Mouse (Mus musculus): ENCODE results near the gene Slc22a5. TPM values are rescaled to one million over a fixed set of nuclear protein-coding genes. Genes with fewer than 3 reads are reported as not detected.

Gene Slc22a5
- 168 TPM for polyA plus RNA-seq (2014; fragmentation: Illumina TruSeq; extraction: RNeasy Lipid Tissue Mini Kit (QIAGEN cat#74804); ENCODE audit: low read depth, low replicate concordance)

DNA sequence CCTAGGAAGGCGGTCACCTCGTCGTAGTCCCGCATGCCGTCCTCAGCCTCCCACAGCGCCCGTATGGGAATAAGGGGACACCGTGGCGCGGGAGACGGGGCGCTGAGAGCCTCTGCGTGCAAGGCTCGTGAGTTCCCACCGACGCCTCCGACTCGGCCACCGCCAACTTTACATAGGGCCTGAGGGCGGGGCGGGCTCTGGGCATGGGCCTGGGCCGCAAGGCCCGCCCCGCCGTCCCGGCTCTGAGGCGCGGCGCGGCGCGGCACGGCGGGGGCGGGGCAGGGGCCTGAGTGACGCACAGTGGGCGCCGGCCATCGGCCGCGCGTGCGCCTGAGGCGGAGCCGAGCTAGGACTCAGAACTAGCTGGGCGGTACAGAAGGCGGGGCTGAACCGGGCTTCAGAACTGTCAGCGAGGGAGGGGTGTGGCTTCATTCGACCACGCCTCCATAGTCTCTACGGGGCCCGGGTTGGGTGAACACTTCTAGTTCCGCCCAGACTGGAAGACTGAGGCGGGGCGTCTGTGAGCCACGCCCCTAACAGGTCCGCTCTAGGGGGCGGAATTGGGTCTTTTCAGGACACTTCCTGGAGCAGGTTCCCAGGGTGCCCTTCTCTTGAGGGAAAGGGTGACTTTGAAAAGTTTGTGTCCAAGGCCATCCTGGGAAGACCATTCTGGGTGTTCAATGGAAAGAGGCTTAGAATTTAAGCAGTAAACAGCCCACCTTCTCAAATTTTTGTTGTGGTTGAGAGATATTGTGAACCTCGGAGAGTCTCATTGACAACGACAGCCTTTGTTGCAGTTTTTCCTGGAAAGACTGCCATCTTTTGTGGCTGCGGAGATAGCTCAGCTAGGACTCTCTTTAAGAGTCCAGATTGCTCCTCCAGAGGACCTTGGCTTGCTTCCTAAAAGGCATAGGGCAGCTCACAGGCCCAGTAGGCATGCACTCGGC lies at the start of gene Slc22a5:
Gene Slc22a5 (minus strand): TSS at position 156 of the 947 bp plus-strand sequence.

DNA sequence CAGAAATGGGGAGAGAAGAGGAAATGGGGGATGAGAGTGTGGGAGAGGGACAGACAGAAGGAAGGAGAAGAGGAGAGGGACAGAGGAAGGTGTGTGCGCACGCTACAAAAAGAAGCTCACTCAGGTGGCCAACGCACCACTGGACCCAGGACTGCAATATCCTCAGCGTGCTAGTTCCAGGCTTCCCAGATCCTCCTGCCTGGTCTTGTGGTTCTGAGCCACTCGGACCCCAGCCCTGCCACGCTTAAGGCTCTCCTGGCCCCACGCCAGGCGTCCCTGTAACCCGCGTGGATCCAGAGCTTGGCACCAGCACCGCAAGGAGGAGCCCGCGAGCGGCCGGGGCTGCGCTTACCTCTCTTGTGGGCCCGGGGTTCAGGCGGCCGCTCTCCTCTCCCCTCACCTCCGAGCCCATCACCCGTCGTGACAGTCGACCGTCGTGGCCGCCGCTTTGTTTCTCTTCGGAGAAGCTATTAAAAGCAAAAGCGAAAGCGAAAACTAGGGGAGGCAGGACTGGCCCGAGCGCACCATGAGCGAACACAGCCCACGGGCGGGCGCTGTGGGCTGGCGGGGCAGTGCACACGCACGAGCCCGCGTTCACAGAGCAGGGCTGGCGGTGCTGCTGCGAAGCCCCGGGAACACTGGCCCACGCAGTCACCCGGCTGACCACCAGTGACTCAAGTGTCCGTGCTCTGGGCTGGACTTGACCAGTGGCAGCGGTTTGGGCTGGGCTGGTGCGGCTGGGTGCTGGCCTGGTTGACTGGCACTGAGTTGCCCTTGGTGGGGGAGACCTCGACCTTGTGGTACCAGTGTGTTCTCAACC lies 32.5 kb downstream of the Slc22a5 start, which contains the start of gene Gm12216:
Gene Gm12216 (minus strand): TSS at position 496 of the 820 bp plus-strand sequence.

Other genes starting within 250 kb of the Slc22a5 start
- 15.4 TPM for gene Rad50, start 184.3 kb downstream of the Slc22a5 start, polyA plus RNA-seq (2014; fragmentation: Illumina TruSeq; extraction: RNeasy Lipid Tissue Mini Kit (QIAGEN cat#74804); ENCODE audit: low read depth, low replicate concordance)
- not detected for gene Il5, start 170.9 kb downstream of the Slc22a5 start, polyA plus RNA-seq (2014; fragmentation: Illumina TruSeq; extraction: RNeasy Lipid Tissue Mini Kit (QIAGEN cat#74804); ENCODE audit: low read depth, low replicate concordance)
- gene Irf1, start 121.6 kb downstream of the Slc22a5 start, polyA plus RNA-seq (2014; fragmentation: Illumina TruSeq; extraction: RNeasy Lipid Tissue Mini Kit (QIAGEN cat#74804); ENCODE audit: low read depth, low replicate concordance): 1.6 TPM
- not detected for gene Gm17334, start 118.5 kb downstream of the Slc22a5 start, polyA plus RNA-seq (2014; fragmentation: Illumina TruSeq; extraction: RNeasy Lipid Tissue Mini Kit (QIAGEN cat#74804); ENCODE audit: low read depth, low replicate concordance)
- not detected for gene Gm12216, start 32.4 kb downstream of the Slc22a5 start, polyA plus RNA-seq (2014; fragmentation: Illumina TruSeq; extraction: RNeasy Lipid Tissue Mini Kit (QIAGEN cat#74804); ENCODE audit: low read depth, low replicate concordance)
- gene Slc22a21, start 88.7 kb upstream of the Slc22a5 start, polyA plus RNA-seq (2014; fragmentation: Illumina TruSeq; extraction: RNeasy Lipid Tissue Mini Kit (QIAGEN cat#74804); ENCODE audit: low read depth, low replicate concordance): 3.0 TPM
- gene Slc22a4, start 136.4 kb upstream of the Slc22a5 start, polyA plus RNA-seq (2014; fragmentation: Illumina TruSeq; extraction: RNeasy Lipid Tissue Mini Kit (QIAGEN cat#74804); ENCODE audit: low read depth, low replicate concordance): 28.3 TPM
- 0.53 TPM for gene Pdlim4, start 177.4 kb upstream of the Slc22a5 start, polyA plus RNA-seq (2014; fragmentation: Illumina TruSeq; extraction: RNeasy Lipid Tissue Mini Kit (QIAGEN cat#74804); ENCODE audit: low read depth, low replicate concordance)
- gene P4ha2, start 208.4 kb upstream of the Slc22a5 start, polyA plus RNA-seq (2014; fragmentation: Illumina TruSeq; extraction: RNeasy Lipid Tissue Mini Kit (QIAGEN cat#74804); ENCODE audit: low read depth, low replicate concordance): 3.1 TPM